Mouse (Mus musculus) CH12.LX (cell line): ENCODE results near the gene Gja6. TPM values are rescaled to one million over a fixed set of nuclear protein-coding genes. Genes with fewer than 3 reads are reported as not detected.

Source experiments
- DNase-seq: peaks from one replicate; pipeline ENCODE4 v3.0.0-alpha.2; 2013; ENCODE audit errors: extremely low read depth
- H3K27ac ChIP-seq: 2 replicates; pipeline ENCODE4 v1.5.1; 2012; ENCODE audit warnings: low read depth, mild to moderate bottlenecking, control low read depth, moderate library complexity; ENCODE audit not compliant: insufficient read depth
- H3K27me3 ChIP-seq: replicated peaks from 2 replicates; pipeline ENCODE3; 2012; ENCODE audit warnings: inconsistent platforms
- H3K36me3 ChIP-seq, 2 experiments: replicated peaks in 1 of 2; 2 replicates each; pipeline versions ENCODE3 to v1.6.1; 2012; ENCODE audit warnings: inconsistent platforms in 1 of 2, low read length in 1 of 2, mild to moderate bottlenecking in 1 of 2, mixed read lengths in 1 of 2, moderate library complexity in 1 of 2; ENCODE audit not compliant: control insufficient read depth in 1 of 2, insufficient read depth in 1 of 2
- H3K4me1 ChIP-seq, 2 experiments: 2 replicates each; pipeline ENCODE4 v1.6.1; 2012; ENCODE audit warnings: inconsistent platforms in 1 of 2, moderate library complexity in 1 of 2; ENCODE audit not compliant: insufficient read depth in 2 of 2, control insufficient read depth in 1 of 2
- H3K4me2 ChIP-seq: 2 replicates; pipeline ENCODE4 v1.6.1; 2012; ENCODE audit warnings: low read depth, mild to moderate bottlenecking, control low read depth; ENCODE audit not compliant: poor library complexity, insufficient read depth, severe bottlenecking
- H3K4me3 ChIP-seq, 3 experiments: fragments of 150-350 bp in 1 of 3; sonication (generic) in 1 of 3; replicated peaks in 1 of 3; 2 replicates each; pipeline versions ENCODE3 to v1.5.1; 2011 to 2012; ENCODE audit warnings: low read depth in 2 of 3, low read length in 2 of 3, mild to moderate bottlenecking in 2 of 3, moderate library complexity in 2 of 3, control low read depth in 1 of 3, improper control_type of control experiment in 1 of 3, inconsistent platforms in 1 of 3, mixed read lengths in 1 of 3; ENCODE audit not compliant: poor library complexity in 1 of 3
- H3K79me2 ChIP-seq: replicated peaks from 2 replicates; pipeline ENCODE4 v1.6.1; 2012; ENCODE audit warnings: mild to moderate bottlenecking, moderate library complexity; ENCODE audit not compliant: control insufficient read depth, poor library complexity, insufficient read depth, severe bottlenecking; ENCODE audit errors: extremely low read depth
- H3K9ac ChIP-seq: 2 replicates; pipeline ENCODE4 v1.6.1; 2012; ENCODE audit warnings: low read depth, mild to moderate bottlenecking, control low read depth, moderate library complexity; ENCODE audit not compliant: insufficient read depth
- H3K9me3 ChIP-seq: replicated peaks from 2 replicates; pipeline ENCODE3; 2012; ENCODE audit warnings: low read length, inconsistent platforms, mixed read lengths
- BHLHE40 ChIP-seq: IDR thresholded peaks from 2 replicates; pipeline ENCODE4 v1.6.1; 2011; ENCODE audit warnings: mild to moderate bottlenecking, low read depth, low read length, improper control_type of control experiment
- CHD2 ChIP-seq: IDR thresholded peaks from 2 replicates; pipeline ENCODE4 v1.6.1; 2011; ENCODE audit warnings: low read length, improper control_type of control experiment
- E2F4 ChIP-seq: IDR thresholded peaks from 2 replicates; pipeline ENCODE4 v1.6.1; 2011; ENCODE audit warnings: low read depth, low read length, improper control_type of control experiment; ENCODE audit not compliant: insufficient replicate concordance
- EP300 ChIP-seq: IDR thresholded peaks from 2 replicates; pipeline ENCODE4 v1.6.1; 2011; ENCODE audit warnings: low read length, improper control_type of control experiment
- ETS1 ChIP-seq: conservative IDR thresholded peaks from 2 replicates; pipeline ENCODE4 v1.6.1; 2012; ENCODE audit warnings: low read depth, mild to moderate bottlenecking, inconsistent platforms, low read length, improper control_type of control experiment, moderate library complexity
- HCFC1 ChIP-seq: IDR thresholded peaks from 2 replicates; pipeline ENCODE4 v1.6.1; 2012; ENCODE audit warnings: low read depth, mild to moderate bottlenecking, inconsistent platforms, low read length, improper control_type of control experiment
- JUN ChIP-seq: IDR thresholded peaks from 2 replicates; pipeline ENCODE4 v1.6.1; 2011; ENCODE audit warnings: low read depth, mild to moderate bottlenecking, low read length, improper control_type of control experiment, moderate library complexity; ENCODE audit not compliant: insufficient read depth
- JUND ChIP-seq: conservative IDR thresholded peaks from 2 replicates; pipeline ENCODE4 v1.6.1; 2011; ENCODE audit warnings: low read depth, low read length, improper control_type of control experiment
- KAT2A ChIP-seq: IDR thresholded peaks from 2 replicates; pipeline ENCODE4 v1.6.1; 2012; ENCODE audit warnings: low read length, improper control_type of control experiment, inconsistent platforms; ENCODE audit not compliant: insufficient replicate concordance
- MAFK ChIP-seq: IDR thresholded peaks from 2 replicates; pipeline ENCODE4 v1.6.1; 2011; ENCODE audit warnings: low read length, improper control_type of control experiment; ENCODE audit not compliant: insufficient replicate concordance
- MAZ ChIP-seq: IDR thresholded peaks from 2 replicates; pipeline ENCODE4 v1.6.1; 2012; ENCODE audit warnings: low read depth, mild to moderate bottlenecking, inconsistent platforms, low read length, improper control_type of control experiment, moderate library complexity
- MEF2A ChIP-seq: IDR thresholded peaks from 2 replicates; pipeline ENCODE4 v1.6.1; 2014; ENCODE audit warnings: low read depth, mild to moderate bottlenecking, inconsistent platforms, low read length, improper control_type of control experiment, borderline replicate concordance
- MYC ChIP-seq: IDR thresholded peaks from 2 replicates; pipeline ENCODE4 v1.6.1; 2011; ENCODE audit warnings: low read depth, mild to moderate bottlenecking, improper control_type of control experiment, low read length
- NELFE ChIP-seq: IDR thresholded peaks from 2 replicates; pipeline ENCODE4 v1.6.1; 2011; ENCODE audit warnings: low read depth, low read length, improper control_type of control experiment
- NRF1 ChIP-seq: IDR thresholded peaks from 2 replicates; pipeline ENCODE4 v1.6.1; 2014; ENCODE audit warnings: low read depth, mild to moderate bottlenecking, inconsistent platforms, low read length, improper control_type of control experiment, moderate library complexity
- PAX5 ChIP-seq: IDR thresholded peaks from 2 replicates; pipeline ENCODE4 v1.6.1; 2012; ENCODE audit warnings: low read length, inconsistent platforms, mixed read lengths
- POLR2A ChIP-seq: IDR thresholded peaks from 2 replicates; pipeline ENCODE4 v1.6.1; 2011; ENCODE audit warnings: low read depth, mild to moderate bottlenecking, improper control_type of control experiment, low read length
- POLR2AphosphoS2 ChIP-seq: IDR thresholded peaks from 2 replicates; pipeline ENCODE4 v1.6.1; 2011; ENCODE audit warnings: low read depth, low read length, improper control_type of control experiment
- RAD21 ChIP-seq: IDR thresholded peaks from 2 replicates; pipeline ENCODE4 v1.6.1; 2011; ENCODE audit warnings: low read depth, mild to moderate bottlenecking, low read length, improper control_type of control experiment, moderate library complexity
- RCOR1 ChIP-seq: conservative IDR thresholded peaks from 2 replicates; pipeline ENCODE4 v1.6.1; 2012; ENCODE audit warnings: low read depth, mild to moderate bottlenecking, inconsistent platforms, low read length, improper control_type of control experiment
- SIN3A ChIP-seq: IDR thresholded peaks from 2 replicates; pipeline ENCODE4 v1.6.1; 2012; ENCODE audit warnings: low read length, improper control_type of control experiment, inconsistent platforms
- SMC3 ChIP-seq: IDR thresholded peaks from 2 replicates; pipeline ENCODE4 v1.6.1; 2011; ENCODE audit warnings: low read depth, low read length, improper control_type of control experiment
- TBP ChIP-seq: conservative IDR thresholded peaks from 2 replicates; pipeline ENCODE4 v1.6.1; 2011; ENCODE audit warnings: low read depth, low read length, improper control_type of control experiment
- TCF12 ChIP-seq: IDR thresholded peaks from 2 replicates; pipeline ENCODE4 v1.6.1; 2014; ENCODE audit warnings: low read depth, mild to moderate bottlenecking, inconsistent platforms, low read length, improper control_type of control experiment
- USF1 ChIP-seq: IDR thresholded peaks from 2 replicates; pipeline ENCODE4 v1.6.1; 2014; ENCODE audit warnings: low read depth, mild to moderate bottlenecking, inconsistent platforms, low read length, improper control_type of control experiment
- USF2 ChIP-seq: conservative IDR thresholded peaks from 2 replicates; pipeline ENCODE4 v1.6.1; 2011; ENCODE audit warnings: low read depth, low read length, improper control_type of control experiment
- ZMIZ1 ChIP-seq: IDR thresholded peaks from 2 replicates; pipeline ENCODE4 v1.6.1; 2012; ENCODE audit warnings: low read depth, mild to moderate bottlenecking, inconsistent platforms, low read length, improper control_type of control experiment
- ZNF384 ChIP-seq: IDR thresholded peaks from 2 replicates; pipeline ENCODE4 v1.6.1; 2012; ENCODE audit warnings: low read depth, low read length, improper control_type of control experiment, inconsistent platforms
- dilution Hi-C: fragments of 300-500 bp; cut with MboI; formaldehyde crosslinking; loops from 2 replicates; pipeline ENCODE4 v1.14.3; 2020; ENCODE audit warnings: low sequenced_read_pairs; ENCODE audit not compliant: extremely low pct_unique_long_range_greater_than_20kb, extremely low pct_ligation_motif_present
- in situ Hi-C: fragments of 300-500 bp; cut with MboI; formaldehyde crosslinking; loops from 3 replicates; pipeline ENCODE4 v1.14.3; 2019; ENCODE audit warnings: low sequenced_read_pairs, low pct_ligation_motif_present, low pct_unique_long_range_greater_than_20kb, mixed read lengths
- polyA plus RNA-seq: library from polyadenylated mRNA; unstranded; fragments of >175 nt; gene quantifications from 2 replicates; pipeline ENCODE4 v1.2.1, GENCODE M21; 2012; ENCODE audit warnings: low read depth; ENCODE audit not compliant: insufficient read length
- total RNA-seq, 2 experiments: library from RNA; depleted of rRNA; stranded (reverse); fragments of 300-350 nt in 1 of 2; fragments of >200 nt in 1 of 2; gene quantifications; 2 replicates each; pipeline ENCODE4 v1.2.3; 2012 to 2014

Gene Gja6
- total RNA-seq (2012; rRNA removed): 0.08 TPM in 1 of 2 replicates, not detected in the other
- 0.35 TPM in 1 of 2 replicates, not detected in the other for total RNA-seq (2014; rRNA removed)
- polyA plus RNA-seq: not detected in 2 replicates

DNA sequence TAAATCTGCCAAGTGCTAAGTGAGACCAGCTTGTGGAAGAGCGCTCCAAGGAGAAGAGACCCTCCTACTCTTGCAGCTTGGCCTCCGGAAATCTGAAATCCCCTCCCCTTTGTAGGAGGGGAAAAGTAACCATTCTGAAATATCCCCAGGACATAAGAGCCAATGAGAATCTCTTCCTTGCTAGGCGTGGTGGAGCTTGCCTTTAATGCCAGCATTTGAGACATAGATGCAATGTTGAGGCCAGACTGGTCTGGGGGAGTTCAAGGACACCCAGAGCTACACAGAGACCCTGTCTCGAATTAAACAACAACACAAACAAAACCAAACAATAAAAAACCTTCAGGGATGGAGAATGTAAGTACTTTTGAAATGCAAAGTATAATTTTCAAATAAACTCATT is at the start of gene Gja6:
Gja6 (minus strand) TSS at position 101 of the 400 bp plus-strand sequence.
- no peak within 1 kb of the TSS for H3K9ac ChIP-seq
- dilution Hi-C loops: no loop called here
- H3K36me3 ChIP-seq: no peaks in the 10 kb centered on the region
- no peaks in the 10 kb centered on the region for H3K4me1 ChIP-seq
- H3K27ac ChIP-seq: no peak within 1 kb of the TSS
- H3K79me2 ChIP-seq: no peaks in the 10 kb centered on the region
- no peak within 1 kb of the TSS for H3K4me3 ChIP-seq
- no peak within 1 kb of the TSS for H3K4me2 ChIP-seq
- H3K9me3 ChIP-seq: no peaks in the 10 kb centered on the region
- in situ Hi-C loops: no loop called here
- DNase-seq: no peak
- H3K27me3 ChIP-seq: no peaks in the 10 kb centered on the region
- TF ChIP-seq JUN: no peak
- no peak for TF ChIP-seq KAT2A
- no peak for TF ChIP-seq POLR2AphosphoS2
- no peak for TF ChIP-seq POLR2A
- TF ChIP-seq MAZ: no peak
- TF ChIP-seq ZNF384: no peak
- no peak for TF ChIP-seq ETS1
- no peak for TF ChIP-seq JUND
- no peak for TF ChIP-seq SIN3A
- TF ChIP-seq E2F4: no peak
- no peak for TF ChIP-seq ZMIZ1
- no peak for TF ChIP-seq USF2
- no peak for TF ChIP-seq EP300
- TF ChIP-seq RAD21: no peak
- TF ChIP-seq PAX5: no peak

DNA sequence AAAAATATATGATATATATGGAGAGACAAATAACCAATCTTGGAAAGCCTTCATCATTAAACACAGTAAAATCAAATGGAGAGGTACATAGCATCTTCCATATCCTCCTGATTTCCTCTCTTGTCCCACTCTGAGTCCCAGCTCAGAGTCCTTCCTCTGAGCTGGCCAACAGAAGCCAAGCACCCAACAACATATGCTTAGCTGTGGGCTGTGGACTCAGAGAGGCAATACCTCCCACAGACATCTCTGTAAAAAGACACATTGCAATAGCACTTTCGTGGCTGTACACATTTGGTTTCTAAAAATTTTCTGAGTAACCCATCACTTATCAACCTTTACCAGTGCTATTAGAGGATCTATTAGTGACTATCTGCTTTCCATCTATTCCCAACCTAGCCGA is 42.7 kb upstream of the Gja6 start:
- in situ Hi-C loops: loop anchor here (25.0 kb wide), 1 partner anchor 88 kb away; no protein-coding TSS in a partner anchor
- H3K9me3 ChIP-seq: no peaks in the 10 kb centered on the region
- DNase-seq: no peak
- no peak overlapping the region for H3K4me2 ChIP-seq
- H3K27me3 ChIP-seq: no peaks in the 10 kb centered on the region
- TF ChIP-seq MYC (no peak), NELFE (no peak), MEF2A (no peak), SMC3 (no peak), NRF1 (no peak), BHLHE40 (no peak), RCOR1 (no peak), KAT2A (no peak), ZNF384 (no peak), RAD21 (no peak), TBP (no peak), HCFC1 (no peak), TCF12 (no peak), MAFK (no peak), ZMIZ1 (no peak), CHD2 (no peak), USF1 (no peak)
- TF ChIP-seq, all 38 proteins: peak for 0
- Histone ChIP-seq H3K79me2 (no peaks in the 10 kb centered on the region), H3K4me3 (no peak overlapping the region), H3K36me3 (no peaks in the 10 kb centered on the region), H3K9ac (no peak overlapping the region), H3K4me1 (no peaks in the 10 kb centered on the region), H3K27ac (no peak overlapping the region)
- dilution Hi-C loops: no loop called here
